Mouse (Mus musculus) kidney, adult 2 months (tissue): ENCODE data around the gene Tmtc1.

Experiments used
- CTCF ChIP-seq: fragments of 200-500 bp; conservative IDR thresholded peaks from 2 replicates; pipeline ENCODE4 v1.5.1; 2011; ENCODE audit warnings: low read depth, mild to moderate bottlenecking, control low read depth, low read length, moderate library complexity, mixed read lengths; ENCODE audit not compliant: insufficient read depth, insufficient read length
- POLR2A ChIP-seq: fragments of 200-500 bp; IDR thresholded peaks from one replicate; pipeline ENCODE4 v1.6.1; 2011; ENCODE audit warnings: low read depth, low read length, control low read depth

- TF ChIP-seq CTCF (no peak), POLR2A (no peak)
These were observed 183.5 kb downstream of the Tmtc1 start for GRCm38 (mm10) chr6:148260729-148261101.
